Mouse (Mus musculus) thymus, adult 2 months (tissue): ENCODE data around the gene Vamp3.

Source experiments
- CTCF ChIP-seq: fragments of 200-500 bp; IDR thresholded peaks from 2 replicates; pipeline ENCODE4 v1.5.1; 2012; ENCODE audit warnings: mild to moderate bottlenecking, control low read depth, low read length, moderate library complexity, borderline replicate concordance; ENCODE audit not compliant: control insufficient read depth, poor library complexity, insufficient read depth; ENCODE audit errors: extremely low read depth
- POLR2A ChIP-seq: fragments of 200-500 bp; IDR thresholded peaks from 2 replicates; pipeline ENCODE4 v1.6.1; 2012; ENCODE audit warnings: mild to moderate bottlenecking, low read length, control low read depth, moderate library complexity; ENCODE audit not compliant: control insufficient read depth, poor library complexity, insufficient read depth; ENCODE audit errors: extremely low read depth

DNA sequence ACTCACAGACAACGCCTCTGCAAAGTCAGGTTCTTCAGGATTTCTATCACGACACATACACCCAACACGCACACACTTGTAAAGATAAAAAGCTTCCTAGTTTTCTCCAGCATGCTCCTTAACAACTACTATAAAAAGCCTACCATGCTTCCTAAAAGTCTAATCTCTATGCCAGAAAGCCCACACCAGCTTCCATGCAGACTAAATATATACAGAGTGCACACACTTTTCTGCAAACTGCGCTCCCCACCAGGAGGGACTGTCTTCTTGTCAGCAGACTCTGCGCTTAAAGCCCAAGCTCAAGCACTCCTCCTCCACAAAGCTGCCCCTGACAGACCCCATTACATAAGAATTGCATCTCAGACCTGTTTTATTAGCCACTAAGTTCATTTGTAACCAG, 16.3 kb downstream of the Vamp3 start:
- TF ChIP-seq CTCF (no peak), POLR2A (no peak)
